Mouse (Mus musculus): ENCODE measurements around the gene Usp3. TPM values are rescaled to one million over a fixed set of nuclear protein-coding genes. Genes with fewer than 3 reads are reported as not detected.
A peak's percentile ranks its signal among the peaks of the same experiment; 100 is the strongest.

Usp3 gene
- polyA plus RNA-seq, 1 experiment, result 20.4 TPM

- H3K79me2 ChIP-seq (ENCODE audit: control insufficient read depth, insufficient read depth), result no peaks in the 10 kb centered on the region
- TF ChIP-seq USF1 (IDR thresholded peaks at IDR 0.05; ENCODE audit: low read depth) (no peak), TCF3 (IDR thresholded peaks at IDR 0.05; ENCODE audit: insufficient read length, low read depth) (no peak), MYOG (IDR thresholded peaks at IDR 0.05; ENCODE audit: control insufficient read depth in 1 of 3, insufficient read depth in 1 of 3, insufficient read length in 2 of 3, low read depth in 2 of 3) (no peak), REST (IDR thresholded peaks at IDR 0.05; ENCODE audit: insufficient read depth, insufficient read length) (no peak), SRF (IDR thresholded peaks at IDR 0.05; ENCODE audit: control insufficient read depth, insufficient read length, low read depth) (no peak), MAX (IDR thresholded peaks at IDR 0.05; ENCODE audit: low read depth) (no peak), E2F4 (IDR thresholded peaks at IDR 0.05; ENCODE audit: insufficient read depth) (no peak)
- H3K4me3 ChIP-seq, result no peak overlapping the region
- H3K36me3 ChIP-seq (ENCODE audit: control insufficient read depth, insufficient read depth), result peaks cover 32% of the 10 kb centered on the region
- no peaks in the 10 kb centered on the region for H3K27me3 ChIP-seq (ENCODE audit: control insufficient read depth, insufficient read depth, insufficient read length)
- H3ac ChIP-seq (ENCODE audit: control insufficient read depth, insufficient read length), result no peak overlapping the region
- peak overlapping the region; percentile 0 for H3K4me2 ChIP-seq (ENCODE audit: low read depth)
These were observed 74.7 kb downstream of the Usp3 start for GRCm38 (mm10) chr9:66518251-66518650.

GRCm38 (mm10) chr9:66517746-66518145, 75.2 kb downstream of the Usp3 start:
- TF ChIP-seq MYOD1 (IDR thresholded peaks at IDR 0.05; ENCODE audit: control insufficient read depth in 1 of 3, insufficient read length in 2 of 3, low read depth in 2 of 3) (no peak), CEBPB (IDR thresholded peaks at IDR 0.05; ENCODE audit: insufficient read depth, poor library complexity, severe bottlenecking) (no peak), POLR2AphosphoS2 (IDR thresholded peaks at IDR 0.05; ENCODE audit: insufficient read length, low read depth) (no peak)
- peaks cover 27% of the 10 kb centered on the region for H3K36me3 ChIP-seq (ENCODE audit: control insufficient read depth, insufficient read depth)

GRCm38 (mm10) chr9:66516296-66516940, 76.5 kb downstream of the Usp3 start:
- Histone ChIP-seq H3K79me2 (ENCODE audit: control insufficient read depth, insufficient read depth) (no peaks in the 10 kb centered on the region), H3K36me3 (ENCODE audit: control insufficient read depth, insufficient read depth) (peaks cover 18% of the 10 kb centered on the region), H3K4me2 (ENCODE audit: low read depth) (no peak overlapping the region), H3K4me3 (no peak overlapping the region), H3ac (ENCODE audit: control insufficient read depth, insufficient read length) (no peak overlapping the region), H3K27me3 (ENCODE audit: control insufficient read depth, insufficient read depth, insufficient read length) (no peaks in the 10 kb centered on the region)
- TF ChIP-seq MYOD1 (IDR thresholded peaks at IDR 0.05; ENCODE audit: control insufficient read depth in 1 of 3, insufficient read length in 2 of 3, low read depth in 2 of 3) (peak in 2 of 3 experiments; percentile 7 to 68), POLR2A (IDR thresholded peaks at IDR 0.05; ENCODE audit: insufficient read length, low read depth) (no peak), TCF3 (IDR thresholded peaks at IDR 0.05; ENCODE audit: insufficient read length, low read depth) (no peak), SRF (IDR thresholded peaks at IDR 0.05; ENCODE audit: control insufficient read depth, insufficient read length, low read depth) (no peak), TCF12 (IDR thresholded peaks at IDR 0.05; ENCODE audit: insufficient read depth, poor library complexity, severe bottlenecking) (no peak), E2F4 (IDR thresholded peaks at IDR 0.05; ENCODE audit: insufficient read depth) (no peak), USF1 (IDR thresholded peaks at IDR 0.05; ENCODE audit: low read depth) (no peak), CEBPB (IDR thresholded peaks at IDR 0.05; ENCODE audit: insufficient read depth, poor library complexity, severe bottlenecking) (peak; percentile 86), REST (IDR thresholded peaks at IDR 0.05; ENCODE audit: insufficient read depth, insufficient read length) (no peak), MAX (IDR thresholded peaks at IDR 0.05; ENCODE audit: low read depth) (no peak), MYOG (IDR thresholded peaks at IDR 0.05; ENCODE audit: control insufficient read depth in 1 of 3, insufficient read depth in 1 of 3, insufficient read length in 2 of 3, low read depth in 2 of 3) (peak in 1 of 3 experiments; percentile 65), POLR2AphosphoS2 (IDR thresholded peaks at IDR 0.05; ENCODE audit: insufficient read length, low read depth) (peak; percentile 32)

More at GRCm38 (mm10) chr9:66517746-66518145, 75.2 kb downstream of the Usp3 start:
- H3ac ChIP-seq (ENCODE audit: control insufficient read depth, insufficient read length), result no peak overlapping the region
- no peaks in the 10 kb centered on the region for H3K79me2 ChIP-seq (ENCODE audit: control insufficient read depth, insufficient read depth)
- H3K27me3 ChIP-seq (ENCODE audit: control insufficient read depth, insufficient read depth, insufficient read length), result no peaks in the 10 kb centered on the region
- H3K4me3 ChIP-seq, result no peak overlapping the region
- peak overlapping the region; percentile 0 for H3K4me2 ChIP-seq (ENCODE audit: low read depth)

GRCm38 (mm10) chr9:66515680-66516210, 77.2 kb downstream of the Usp3 start:
- Histone ChIP-seq H3K36me3 (ENCODE audit: control insufficient read depth, insufficient read depth) (peaks cover 18% of the 10 kb centered on the region), H3K4me3 (no peak overlapping the region), H3K4me2 (ENCODE audit: low read depth) (no peak overlapping the region), H3K27me3 (ENCODE audit: control insufficient read depth, insufficient read depth, insufficient read length) (no peaks in the 10 kb centered on the region), H3K79me2 (ENCODE audit: control insufficient read depth, insufficient read depth) (no peaks in the 10 kb centered on the region), H3ac (ENCODE audit: control insufficient read depth, insufficient read length) (no peak overlapping the region)
- TF ChIP-seq E2F4 (IDR thresholded peaks at IDR 0.05; ENCODE audit: insufficient read depth) (no peak), USF1 (IDR thresholded peaks at IDR 0.05; ENCODE audit: low read depth) (no peak), TCF3 (IDR thresholded peaks at IDR 0.05; ENCODE audit: insufficient read length, low read depth) (no peak), MAX (IDR thresholded peaks at IDR 0.05; ENCODE audit: low read depth) (no peak), TCF12 (IDR thresholded peaks at IDR 0.05; ENCODE audit: insufficient read depth, poor library complexity, severe bottlenecking) (no peak), REST (IDR thresholded peaks at IDR 0.05; ENCODE audit: insufficient read depth, insufficient read length) (no peak), CEBPB (IDR thresholded peaks at IDR 0.05; ENCODE audit: insufficient read depth, poor library complexity, severe bottlenecking) (no peak), SRF (IDR thresholded peaks at IDR 0.05; ENCODE audit: control insufficient read depth, insufficient read length, low read depth) (no peak), MYOG (IDR thresholded peaks at IDR 0.05; ENCODE audit: control insufficient read depth in 1 of 3, insufficient read depth in 1 of 3, insufficient read length in 2 of 3, low read depth in 2 of 3) (no peak), POLR2A (IDR thresholded peaks at IDR 0.05; ENCODE audit: insufficient read length, low read depth) (no peak), MYOD1 (IDR thresholded peaks at IDR 0.05; ENCODE audit: control insufficient read depth in 1 of 3, insufficient read length in 2 of 3, low read depth in 2 of 3) (no peak), POLR2AphosphoS2 (IDR thresholded peaks at IDR 0.05; ENCODE audit: insufficient read length, low read depth) (no peak)

GRCm38 (mm10) chr9:66515115-66515514, 77.8 kb downstream of the Usp3 start:
- H3K36me3 ChIP-seq (ENCODE audit: control insufficient read depth, insufficient read depth), result peaks cover 13% of the 10 kb centered on the region
- H3K4me2 ChIP-seq (ENCODE audit: low read depth), result peak overlapping the region; percentile 8
- no peak overlapping the region for H3K4me3 ChIP-seq

More at GRCm38 (mm10) chr9:66515115-66515514, 77.8 kb downstream of the Usp3 start:
- Histone ChIP-seq H3K79me2 (ENCODE audit: control insufficient read depth, insufficient read depth) (no peaks in the 10 kb centered on the region), H3ac (ENCODE audit: control insufficient read depth, insufficient read length) (no peak overlapping the region), H3K27me3 (ENCODE audit: control insufficient read depth, insufficient read depth, insufficient read length) (no peaks in the 10 kb centered on the region)
- TF ChIP-seq USF1 (IDR thresholded peaks at IDR 0.05; ENCODE audit: low read depth), result no peak
- TF ChIP-seq POLR2AphosphoS2 (IDR thresholded peaks at IDR 0.05; ENCODE audit: insufficient read length, low read depth), result no peak
- TF ChIP-seq TCF3 (IDR thresholded peaks at IDR 0.05; ENCODE audit: insufficient read length, low read depth), result no peak
- TF ChIP-seq TCF12 (IDR thresholded peaks at IDR 0.05; ENCODE audit: insufficient read depth, poor library complexity, severe bottlenecking), result no peak
- TF ChIP-seq SRF (IDR thresholded peaks at IDR 0.05; ENCODE audit: control insufficient read depth, insufficient read length, low read depth), result no peak
- no peak for TF ChIP-seq E2F4 (IDR thresholded peaks at IDR 0.05; ENCODE audit: insufficient read depth)
- no peak for TF ChIP-seq POLR2A (IDR thresholded peaks at IDR 0.05; ENCODE audit: insufficient read length, low read depth)
- TF ChIP-seq CEBPB (IDR thresholded peaks at IDR 0.05; ENCODE audit: insufficient read depth, poor library complexity, severe bottlenecking), result no peak
- no peak for TF ChIP-seq MYOG (IDR thresholded peaks at IDR 0.05; ENCODE audit: control insufficient read depth in 1 of 3, insufficient read depth in 1 of 3, insufficient read length in 2 of 3, low read depth in 2 of 3)
- TF ChIP-seq REST (IDR thresholded peaks at IDR 0.05; ENCODE audit: insufficient read depth, insufficient read length), result no peak
- TF ChIP-seq MYOD1 (IDR thresholded peaks at IDR 0.05; ENCODE audit: control insufficient read depth in 1 of 3, insufficient read length in 2 of 3, low read depth in 2 of 3), result no peak
- no peak for TF ChIP-seq MAX (IDR thresholded peaks at IDR 0.05; ENCODE audit: low read depth)

Data from myocyte (in vitro differentiated cells).